Mouse (Mus musculus): ENCODE results near the gene Serpina1c. TPM values are rescaled to one million over a fixed set of nuclear protein-coding genes. Genes with fewer than 3 reads are reported as not detected.
"Not testable (repeated sequence)": the region's sequence is repeated elsewhere in the genome, so short reads cannot be mapped to it uniquely, and the experiment has no call there.

Gene Serpina1c
- polyA plus RNA-seq, 1 experiment: not detected

DNA sequence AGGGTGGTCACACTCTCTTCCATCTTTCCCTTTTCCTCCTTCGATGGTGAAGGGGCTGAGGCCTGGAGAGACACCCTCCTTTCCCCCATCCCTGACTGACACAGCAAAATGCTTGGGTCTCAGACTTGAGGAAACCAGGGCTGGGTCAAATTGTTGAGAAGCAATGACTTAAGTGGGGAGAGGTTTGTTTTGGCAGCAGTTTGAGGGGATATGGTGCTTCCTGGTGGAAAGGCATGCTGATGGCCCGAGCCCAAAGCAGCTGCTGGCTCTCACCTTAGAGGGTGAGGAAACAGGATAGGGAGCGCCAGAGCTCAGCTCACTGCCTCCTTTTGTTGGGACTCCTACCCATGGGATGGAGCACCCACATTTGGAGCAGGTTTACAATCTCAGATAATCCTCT is 43.7 kb downstream of the Serpina1c start:
- no peaks in the 10 kb centered on the region for H3K79me2 ChIP-seq (ENCODE audit: control insufficient read depth, insufficient read depth)
- TF ChIP-seq MYOD1 (IDR thresholded peaks at IDR 0.05; ENCODE audit: control insufficient read depth, insufficient read length, low read depth) (no peak), MYOG (IDR thresholded peaks at IDR 0.05; ENCODE audit: control insufficient read depth, extremely low read depth, insufficient read length) (no peak)
- no peak overlapping the region for H3ac ChIP-seq (ENCODE audit: control insufficient read depth, insufficient read length, low read depth)
- no peak overlapping the region for H3K4me3 ChIP-seq (ENCODE audit: insufficient read depth, poor library complexity, severe bottlenecking)
- H3K27me3 ChIP-seq (ENCODE audit: control insufficient read depth, insufficient read depth, insufficient read length): no peaks in the 10 kb centered on the region
- H3K79me3 ChIP-seq (ENCODE audit: low read depth): no peaks in the 10 kb centered on the region
- no peaks in the 10 kb centered on the region for H3K36me3 ChIP-seq (ENCODE audit: control insufficient read depth, insufficient read depth)

GRCm38 (mm10) chr12:103860571-103860970 is 44.1 kb downstream of the Serpina1c start:
- H3K79me3 ChIP-seq (ENCODE audit: low read depth); H3K4me3 ChIP-seq (ENCODE audit: insufficient read depth, poor library complexity, severe bottlenecking); H3ac ChIP-seq (ENCODE audit: control insufficient read depth, insufficient read length, low read depth): not testable (repeated sequence)

DNA sequence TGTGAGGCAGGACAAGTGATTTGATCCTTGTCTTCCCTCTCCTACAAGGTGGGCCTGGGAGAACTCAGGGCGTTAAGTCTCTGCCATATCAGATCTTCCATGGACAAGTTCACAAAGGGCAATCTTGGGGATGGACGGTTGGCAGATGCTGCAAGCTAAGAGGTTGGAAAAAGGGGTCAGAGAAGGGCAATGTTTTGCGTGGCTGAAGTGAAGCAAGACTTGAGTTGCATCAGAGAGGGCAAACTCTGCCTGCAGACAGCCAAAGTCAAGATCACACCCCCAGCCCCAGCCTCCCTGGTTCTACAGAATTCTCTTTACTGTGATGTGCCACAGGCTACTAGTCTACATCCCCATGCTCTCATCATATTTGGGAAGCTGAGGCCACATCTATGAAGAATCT is 45.1 kb downstream of the Serpina1c start:
- H3K4me3 ChIP-seq (ENCODE audit: insufficient read depth, poor library complexity, severe bottlenecking); H3K27me3 ChIP-seq (ENCODE audit: control insufficient read depth, insufficient read depth, insufficient read length); H3K79me2 ChIP-seq (ENCODE audit: control insufficient read depth, insufficient read depth); H3K79me3 ChIP-seq (ENCODE audit: low read depth); H3ac ChIP-seq (ENCODE audit: control insufficient read depth, insufficient read length, low read depth); H3K36me3 ChIP-seq (ENCODE audit: control insufficient read depth, insufficient read depth): not testable (repeated sequence)

More at GRCm38 (mm10) chr12:103860571-103860970, 44.1 kb downstream of the Serpina1c start:
- not testable (repeated sequence) for H3K36me3 ChIP-seq (ENCODE audit: control insufficient read depth, insufficient read depth); H3K27me3 ChIP-seq (ENCODE audit: control insufficient read depth, insufficient read depth, insufficient read length); H3K79me2 ChIP-seq (ENCODE audit: control insufficient read depth, insufficient read depth)

- not testable (repeated sequence) for H3ac ChIP-seq (ENCODE audit: control insufficient read depth, insufficient read length, low read depth); H3K36me3 ChIP-seq (ENCODE audit: control insufficient read depth, insufficient read depth); H3K79me3 ChIP-seq (ENCODE audit: low read depth); H3K27me3 ChIP-seq (ENCODE audit: control insufficient read depth, insufficient read depth, insufficient read length); H3K4me3 ChIP-seq (ENCODE audit: insufficient read depth, poor library complexity, severe bottlenecking); H3K79me2 ChIP-seq (ENCODE audit: control insufficient read depth, insufficient read depth)
Observed at GRCm38 (mm10) chr12:103853032-103853431, 51.7 kb downstream of the Serpina1c start.

Other genes with a start within 250 kb of the Serpina1c start
- gene Serpina6, start 247.7 kb downstream of the Serpina1c start, polyA plus RNA-seq (2012; fragmentation: generic; extraction: Trizol): 0.06 TPM
- not detected for gene Serpina16, start 228.7 kb downstream of the Serpina1c start, polyA plus RNA-seq (2012; fragmentation: generic; extraction: Trizol)
- gene Serpina1f, start 209.4 kb downstream of the Serpina1c start, polyA plus RNA-seq (2012; fragmentation: generic; extraction: Trizol): not detected
- 0.06 TPM for gene Serpina1d, start 131.3 kb downstream of the Serpina1c start, polyA plus RNA-seq (2012; fragmentation: generic; extraction: Trizol)
- gene Serpina1b, start 74.5 kb downstream of the Serpina1c start, polyA plus RNA-seq (2012; fragmentation: generic; extraction: Trizol): not detected
- gene Serpina1a, start 41.3 kb downstream of the Serpina1c start, polyA plus RNA-seq (2012; fragmentation: generic; extraction: Trizol): not detected
- gene Serpina1e, start 54.1 kb upstream of the Serpina1c start, polyA plus RNA-seq (2012; fragmentation: generic; extraction: Trizol): not detected
- not detected for gene Serpina11, start 85.1 kb upstream of the Serpina1c start, polyA plus RNA-seq (2012; fragmentation: generic; extraction: Trizol)
- gene Serpina9, start 108.9 kb upstream of the Serpina1c start, polyA plus RNA-seq (2012; fragmentation: generic; extraction: Trizol): 0.01 TPM
- gene Serpina12, start 139.6 kb upstream of the Serpina1c start, polyA plus RNA-seq (2012; fragmentation: generic; extraction: Trizol): not detected
- not detected for gene Serpina5, start 196.2 kb upstream of the Serpina1c start, polyA plus RNA-seq (2012; fragmentation: generic; extraction: Trizol)
- gene Serpina3a, start 207.8 kb upstream of the Serpina1c start, polyA plus RNA-seq (2012; fragmentation: generic; extraction: Trizol): not detected
- gene Serpina3b, start 223.1 kb upstream of the Serpina1c start, polyA plus RNA-seq (2012; fragmentation: generic; extraction: Trizol): not detected
- not detected for gene Serpina3c, start 249.0 kb upstream of the Serpina1c start, polyA plus RNA-seq (2012; fragmentation: generic; extraction: Trizol)

Data from C2C12 (cell line).